In genomic region chr14:9146595-9147219, GRCm38 (mm10) we compare ENCODE assay signal across 25 mouse cellular contexts.
DNase-seq lines count a peak whose midpoint lies in the region; ATAC-seq lines count a peak whose summit lies in the region.
"Had no signal": no experiment of that assay in that cellular context is flagged by ENCODE, and none has a peak within 500 bp of the region (broad histone marks: within the 10 kb centered on the region; RNA-seq: fewer than 3 reads in every experiment).

No protein-coding gene starts in this region.

- H3K4me2 ChIP-seq in lung, embryonic 16.5 days (ENCODE audit: low read depth, low read length) = no peak overlapping the region
- H3K4me2 ChIP-seq: embryonic facial prominence, embryonic 12.5 days; embryonic facial prominence, embryonic 15.5 days; heart, embryonic 13.5 days; hindbrain, embryonic 14.5 days had no signal

- WGBS in lung, embryonic 16.5 days = 38% methylated on average over 4 of the region's 4 CpGs

- H3K27ac ChIP-seq in lung, embryonic 16.5 days (ENCODE audit: low read length) = no peak overlapping the region; the same call in 1 of the 2 replicates
- H3K27ac ChIP-seq: embryonic facial prominence, embryonic 12.5 days; embryonic facial prominence, embryonic 15.5 days; gastrocnemius, adult 2 months; heart, embryonic 10.5 days; heart, embryonic 13.5 days; hindbrain, embryonic 14.5 days; hindbrain, postnatal 0 days had no signal

- no peaks in the 10 kb centered on the region for H3K4me1 ChIP-seq in lung, embryonic 16.5 days (replicated peaks; ENCODE audit: control insufficient read depth, insufficient read depth, low read length)
- H3K4me1 ChIP-seq: embryonic facial prominence, embryonic 12.5 days; embryonic facial prominence, embryonic 15.5 days; heart, embryonic 10.5 days; heart, embryonic 13.5 days had no signal

- H3K9me3 ChIP-seq in lung, embryonic 16.5 days (ENCODE audit: control insufficient read depth, low read length) = no peaks in the 10 kb centered on the region
- H3K9me3 ChIP-seq: embryonic facial prominence, embryonic 12.5 days; embryonic facial prominence, embryonic 15.5 days; heart, embryonic 10.5 days; heart, embryonic 13.5 days had no signal

- H3K4me3 ChIP-seq in lung, embryonic 16.5 days (ENCODE audit: low read length) = no peak overlapping the region
- H3K4me3 ChIP-seq: embryonic facial prominence, embryonic 12.5 days; embryonic facial prominence, embryonic 15.5 days; gastrocnemius, adult 2 months; heart, embryonic 10.5 days; heart, embryonic 13.5 days had no signal

- peak; percentile 94 for ATAC-seq in lung, embryonic 16.5 days (ENCODE audit: low read depth)
- ATAC-seq: activated CD4-positive, CD25-positive, alpha-beta regulatory T cell, adult 4 months; forebrain, embryonic 14.5 days; forebrain, postnatal 0 days; hindbrain, postnatal 0 days had no signal

- no peaks in the 10 kb centered on the region for H3K36me3 ChIP-seq in lung, embryonic 16.5 days (ENCODE audit: control insufficient read depth, insufficient read depth, low read length)
- H3K36me3 ChIP-seq: embryonic facial prominence, embryonic 12.5 days; embryonic facial prominence, embryonic 15.5 days; heart, embryonic 10.5 days; heart, embryonic 13.5 days had no signal

- H3K27me3 ChIP-seq in lung, embryonic 16.5 days (ENCODE audit: control insufficient read depth, insufficient read depth, low read depth, low read length) = no peaks in the 10 kb centered on the region
- H3K27me3 ChIP-seq: embryonic facial prominence, embryonic 12.5 days; embryonic facial prominence, embryonic 15.5 days; heart, embryonic 13.5 days had no signal

- no peak overlapping the region for H3K9ac ChIP-seq in lung, embryonic 16.5 days (ENCODE audit: low read length)
- H3K9ac ChIP-seq: embryonic facial prominence, embryonic 12.5 days; embryonic facial prominence, embryonic 15.5 days; forebrain, postnatal 0 days; heart, embryonic 13.5 days; hindbrain, embryonic 14.5 days had no signal

- DNase-seq in heart, adult 11 months = peak; percentile 4
- DNase-seq in heart, adult 9 months (ENCODE audit: low spot score in 2 of 2) = no peak
- no peak for DNase-seq in lung, postnatal 4 days
- peak; percentile 20 for DNase-seq in lung, postnatal 36 days
- DNase-seq in spleen, postnatal 36 days (ENCODE audit: low spot score in 2 of 2) = no peak
- DNase-seq: adrenal gland, postnatal 10 days; adrenal gland, postnatal 36 days; cerebellum, adult 18-20 months; cerebellum, adult 9-10 months; cerebellum, postnatal 14 days; forebrain, postnatal 0 days; gastrocnemius, adult 2 months; gastrocnemius, postnatal 14 days; heart, adult 18-20 months; heart, postnatal 14 days; heart, postnatal 4 days had no signal

Comparison
In these comparisons a context has a peak if more than half of its experiments do, and no peak if none do; other contexts are left out.
1. DNase-seq: peak in heart, adult 11 months (single experiment) and lung, postnatal 36 days (single experiment); none in heart, adult 9 months (0 of 2), lung, postnatal 4 days (0 of 2) and spleen, postnatal 36 days (0 of 2).